Mouse (Mus musculus) midbrain, embryonic 15.5 days (tissue): ENCODE results near the gene Mex3a. TPM values are rescaled to one million over a fixed set of nuclear protein-coding genes. Genes with fewer than 3 reads are reported as not detected.

Experiments used
- ATAC-seq: fragments of 200-750 bp; cut with Nextera tagmentation; replicated peaks from 2 replicates; pipeline ENCODE4 v1.8.0; 2017; ENCODE audit warnings: moderate TSS enrichment
- H3K27ac ChIP-seq: fragments of 300-500 bp; sonication (generic); 2 replicates; pipeline ENCODE4 v1.5.1; 2015; ENCODE audit warnings: mild to moderate bottlenecking, inconsistent platforms
- H3K27me3 ChIP-seq: fragments of 300-500 bp; sonication (generic); replicated peaks from 2 replicates; pipeline ENCODE4 v1.6.1; 2015; ENCODE audit warnings: inconsistent platforms
- H3K36me3 ChIP-seq: fragments of 300-500 bp; sonication (generic); replicated peaks from 2 replicates; pipeline ENCODE4 v1.6.1; 2015; ENCODE audit warnings: inconsistent platforms
- H3K4me1 ChIP-seq: fragments of 300-500 bp; sonication (generic); 2 replicates; pipeline ENCODE4 v1.6.1; 2015; ENCODE audit warnings: inconsistent platforms
- H3K4me2 ChIP-seq: fragments of 300-500 bp; sonication (generic); 2 replicates; pipeline ENCODE4 v1.6.1; 2015; ENCODE audit warnings: inconsistent platforms, mild to moderate bottlenecking, moderate library complexity
- H3K4me3 ChIP-seq: fragments of 300-500 bp; sonication (generic); 2 replicates; pipeline ENCODE4 v1.5.1; 2015; ENCODE audit warnings: mild to moderate bottlenecking, inconsistent platforms
- H3K9ac ChIP-seq: fragments of 300-500 bp; sonication (generic); 2 replicates; pipeline ENCODE4 v1.6.1; 2015; ENCODE audit warnings: mild to moderate bottlenecking, inconsistent platforms
- H3K9me3 ChIP-seq: fragments of 300-500 bp; sonication (generic); 2 replicates; pipeline ENCODE4 v1.6.1; 2016; ENCODE audit warnings: inconsistent platforms
- WGBS: fragments of 180-500 bp; shearing (Covaris S2); methylation state at CpG from one replicate; pipeline ENCODE4 v1.1.7; 2015; ENCODE audit warnings: mixed read lengths; 5-methylcytosine and 5-hydroxymethylcytosine counted together
- polyA plus RNA-seq: library from polyadenylated mRNA; unstranded; fragments of >200 nt; fragmentation: Nextera tagmentation; extraction: Ambion mirVana; gene quantifications from 2 replicates; pipeline ENCODE4 v1.2.1, GENCODE M21; 2015

Mex3a gene
- polyA plus RNA-seq = 37.0 and 37.7 TPM in 2 replicates

GRCm38 (mm10) chr3:88532299-88532674, at the start of gene Mex3a:
Gene Mex3a, plus strand, starts transcription at chr3:88532395.
- Histone ChIP-seq H3K27ac (peak within 1 kb of the TSS; percentile 99), H3K4me3 (peak within 1 kb of the TSS; percentile 65), H3K27me3 (no peaks in the 10 kb centered on the region), H3K4me1 (peaks cover 66% of the 10 kb centered on the region), H3K9ac (peak within 1 kb of the TSS; percentile 99), H3K4me2 (peak within 1 kb of the TSS; percentile 83), H3K9me3 (no peaks in the 10 kb centered on the region), H3K36me3 (peaks cover 8% of the 10 kb centered on the region; the same call in 1 of the 2 replicates)
- 2% methylated on average over 13 of the region's 31 CpGs for WGBS
- peak; percentile 8 for ATAC-seq

- Histone ChIP-seq H3K36me3 (0 out of 2 replicates have a peak, but pooled peaks cover 7% of the 10 kb centered on the region), H3K4me3 (no peak overlapping the region), H3K9ac (no peak overlapping the region), H3K27me3 (peaks cover 49% of the 10 kb centered on the region), H3K4me1 (peaks cover 5% of the 10 kb centered on the region; the same call in 1 of the 2 replicates), H3K4me2 (no peak overlapping the region), H3K9me3 (no peaks in the 10 kb centered on the region), H3K27ac (no peak overlapping the region)
- WGBS = 77% methylated on average over 8 of the region's 8 CpGs
- no peak for ATAC-seq
Observed at GRCm38 (mm10) chr3:88483141-88483540, 49.1 kb upstream of the Mex3a start.

- H3K4me3 ChIP-seq = no peak overlapping the region
- H3K27me3 ChIP-seq = peaks cover 50% of the 10 kb centered on the region
- no peak overlapping the region for H3K4me2 ChIP-seq
- 0 out of 2 replicates have a peak, but pooled peaks cover 7% of the 10 kb centered on the region for H3K36me3 ChIP-seq
- H3K9me3 ChIP-seq = no peaks in the 10 kb centered on the region
- H3K4me1 ChIP-seq = peaks cover 7% of the 10 kb centered on the region; the same call in 1 of the 2 replicates
- peak; percentile 62 for ATAC-seq
- WGBS = 7% methylated on average over 5 of the region's 5 CpGs
- H3K9ac ChIP-seq = no peak overlapping the region
- no peak overlapping the region for H3K27ac ChIP-seq
Observed at GRCm38 (mm10) chr3:88483621-88484020, 48.6 kb upstream of the Mex3a start.

- peaks cover 8% of the 10 kb centered on the region; the same call in 1 of the 2 replicates for H3K4me1 ChIP-seq
- WGBS = 21% methylated on average over 39 of the region's 39 CpGs
- ATAC-seq = no peak
- peak overlapping the region; percentile 5; the same call in 1 of the 2 replicates for H3K4me3 ChIP-seq
- H3K36me3 ChIP-seq = 0 out of 2 replicates have a peak, but pooled peaks cover 7% of the 10 kb centered on the region
- no peak overlapping the region; the same call in 1 of the 2 replicates for H3K9ac ChIP-seq
- no peak overlapping the region for H3K27ac ChIP-seq
- no peaks in the 10 kb centered on the region for H3K9me3 ChIP-seq
- peak overlapping the region; percentile 28 for H3K4me2 ChIP-seq
- H3K27me3 ChIP-seq = peaks cover 50% of the 10 kb centered on the region
Observed at GRCm38 (mm10) chr3:88484597-88485316, 47.4 kb upstream of the Mex3a start.

GRCm38 (mm10) chr3:88486043-88486442, 46.2 kb upstream of the Mex3a start:
- 77% methylated on average over 5 of the region's 5 CpGs for WGBS
- Histone ChIP-seq H3K4me3 (no peak overlapping the region), H3K4me2 (no peak overlapping the region), H3K36me3 (0 out of 2 replicates have a peak, but pooled peaks cover 7% of the 10 kb centered on the region), H3K27ac (no peak overlapping the region), H3K4me1 (peaks cover 8% of the 10 kb centered on the region; the same call in 1 of the 2 replicates), H3K9ac (no peak overlapping the region), H3K27me3 (peaks cover 50% of the 10 kb centered on the region), H3K9me3 (no peaks in the 10 kb centered on the region)
- ATAC-seq = no peak

- 65% methylated on average over 4 of the region's 4 CpGs for WGBS
Observed at GRCm38 (mm10) chr3:88486887-88487286, 45.3 kb upstream of the Mex3a start.

GRCm38 (mm10) chr3:88487396-88487795, 44.8 kb upstream of the Mex3a start:
- ATAC-seq = no peak
- no peak overlapping the region for H3K4me2 ChIP-seq
- 0 out of 2 replicates have a peak, but pooled peaks cover 7% of the 10 kb centered on the region for H3K36me3 ChIP-seq
- no peak overlapping the region for H3K9ac ChIP-seq
- peaks cover 10% of the 10 kb centered on the region for H3K4me1 ChIP-seq
- no peak overlapping the region for H3K4me3 ChIP-seq
- 79% methylated on average over 1 of the region's 1 CpGs for WGBS
- no peak overlapping the region for H3K27ac ChIP-seq
- H3K27me3 ChIP-seq = peaks cover 50% of the 10 kb centered on the region
- no peaks in the 10 kb centered on the region for H3K9me3 ChIP-seq

More at GRCm38 (mm10) chr3:88486887-88487286, 45.3 kb upstream of the Mex3a start:
- Histone ChIP-seq H3K27me3 (peaks cover 50% of the 10 kb centered on the region), H3K27ac (no peak overlapping the region), H3K9me3 (no peaks in the 10 kb centered on the region), H3K36me3 (0 out of 2 replicates have a peak, but pooled peaks cover 7% of the 10 kb centered on the region), H3K4me3 (no peak overlapping the region), H3K4me2 (no peak overlapping the region), H3K4me1 (peaks cover 8% of the 10 kb centered on the region; the same call in 1 of the 2 replicates), H3K9ac (no peak overlapping the region)
- no peak for ATAC-seq

GRCm38 (mm10) chr3:88493706-88494582, 38.3 kb upstream of the Mex3a start:
- no peak overlapping the region for H3K4me3 ChIP-seq
- H3K36me3 ChIP-seq = no peaks in the 10 kb centered on the region
- 81% methylated on average over 11 of the region's 11 CpGs for WGBS
- ATAC-seq = no peak
- H3K9ac ChIP-seq = no peak overlapping the region
- no peak overlapping the region for H3K27ac ChIP-seq
- H3K27me3 ChIP-seq = no peaks in the 10 kb centered on the region
- no peak overlapping the region for H3K4me2 ChIP-seq
- H3K4me1 ChIP-seq = peaks cover 12% of the 10 kb centered on the region
- no peaks in the 10 kb centered on the region for H3K9me3 ChIP-seq

- 73% methylated on average over 9 of the region's 9 CpGs for WGBS
- H3K9me3 ChIP-seq = no peaks in the 10 kb centered on the region
- peaks cover 12% of the 10 kb centered on the region for H3K4me1 ChIP-seq
- H3K27ac ChIP-seq = no peak overlapping the region
- no peak overlapping the region for H3K9ac ChIP-seq
- no peaks in the 10 kb centered on the region for H3K36me3 ChIP-seq
- no peaks in the 10 kb centered on the region for H3K27me3 ChIP-seq
- H3K4me3 ChIP-seq = no peak overlapping the region
- ATAC-seq = no peak
- no peak overlapping the region for H3K4me2 ChIP-seq
Observed at GRCm38 (mm10) chr3:88494836-88495628, 37.2 kb upstream of the Mex3a start.

- WGBS = 80% methylated on average over 10 of the region's 10 CpGs
- Histone ChIP-seq H3K36me3 (no peaks in the 10 kb centered on the region), H3K27ac (no peak overlapping the region), H3K4me1 (peaks cover 16% of the 10 kb centered on the region), H3K27me3 (0 out of 2 replicates have a peak, but pooled peaks cover under 1% of the 10 kb centered on the region), H3K9me3 (no peaks in the 10 kb centered on the region), H3K4me3 (no peak overlapping the region), H3K9ac (no peak overlapping the region), H3K4me2 (no peak overlapping the region)
- no peak for ATAC-seq
Observed at GRCm38 (mm10) chr3:88495741-88496415, 36.3 kb upstream of the Mex3a start.

GRCm38 (mm10) chr3:88499580-88499979, 32.6 kb upstream of the Mex3a start:
- Histone ChIP-seq H3K9me3 (no peaks in the 10 kb centered on the region), H3K9ac (no peak overlapping the region), H3K4me1 (peaks cover 33% of the 10 kb centered on the region), H3K27me3 (0 out of 2 replicates have a peak, but pooled peaks cover 5% of the 10 kb centered on the region), H3K27ac (no peak overlapping the region), H3K4me3 (no peak overlapping the region), H3K4me2 (no peak overlapping the region), H3K36me3 (no peaks in the 10 kb centered on the region)
- WGBS = 75% methylated on average over 4 of the region's 4 CpGs
- ATAC-seq = no peak
